Mouse (Mus musculus) megakaryocyte, embryonic 14.5 days (primary cell): Measurements from ENCODE around the gene Topors.

Experiments
- FLI1 ChIP-seq: IDR thresholded peaks from 2 replicates; pipeline ENCODE4 v1.6.1; 2012; ENCODE audit warnings: low read length, inconsistent platforms, mixed read lengths
- GATA1 ChIP-seq: IDR thresholded peaks from 3 replicates; pipeline ENCODE4 v1.6.1; 2012; ENCODE audit warnings: mixed read lengths, low read length, inconsistent platforms, borderline replicate concordance

DNA sequence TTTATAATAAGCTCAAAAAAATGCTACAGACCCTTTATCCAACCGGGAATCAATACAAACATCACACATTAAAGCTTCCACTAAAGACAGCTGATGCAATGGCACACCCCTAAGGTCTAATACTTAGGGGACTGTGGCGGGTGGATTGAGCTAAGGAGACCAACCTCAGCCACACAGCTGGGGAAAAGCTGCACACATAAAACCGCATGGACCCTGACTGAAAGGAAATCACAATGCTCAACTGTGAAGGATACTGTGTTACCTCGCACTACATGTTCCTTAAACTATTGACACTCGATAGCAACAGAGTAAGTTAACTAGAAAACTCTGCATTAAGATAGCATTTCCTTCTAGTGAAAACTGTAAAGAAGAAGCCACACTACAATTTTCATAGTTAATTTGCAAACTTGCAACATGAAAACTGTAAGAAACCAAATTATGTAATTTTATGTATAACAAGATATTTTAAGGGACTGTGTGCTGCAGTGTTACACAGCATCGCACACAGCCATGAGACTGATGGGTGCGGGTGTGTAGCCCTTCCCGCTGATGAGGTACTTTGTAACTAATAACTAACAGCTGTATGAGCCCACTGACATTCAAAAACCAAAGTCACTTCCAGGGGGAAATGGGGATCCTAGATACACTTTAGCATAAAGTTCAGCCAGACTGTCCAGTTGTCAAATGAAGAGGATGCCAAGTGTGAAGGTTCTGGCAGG, 15.1 kb downstream of the Topors start:
- TF ChIP-seq FLI1 (no peak), GATA1 (no peak)
